Mouse (Mus musculus) CH12.LX (cell line): ENCODE results near the gene Rbm47. TPM values are rescaled to one million over a fixed set of nuclear protein-coding genes. Genes with fewer than 3 reads are reported as not detected.

ENCODE experiments used
- DNase-seq: peaks from one replicate; pipeline ENCODE4 v3.0.0-alpha.2; 2013; ENCODE audit errors: extremely low read depth
- H3K27ac ChIP-seq: 2 replicates; pipeline ENCODE4 v1.5.1; 2012; ENCODE audit warnings: low read depth, mild to moderate bottlenecking, control low read depth, moderate library complexity; ENCODE audit not compliant: insufficient read depth
- H3K27me3 ChIP-seq: replicated peaks from 2 replicates; pipeline ENCODE3; 2012; ENCODE audit warnings: inconsistent platforms
- H3K36me3 ChIP-seq, 2 experiments: replicated peaks in 1 of 2; 2 replicates each; pipeline versions ENCODE3 to v1.6.1; 2012; ENCODE audit warnings: inconsistent platforms in 1 of 2, low read length in 1 of 2, mild to moderate bottlenecking in 1 of 2, mixed read lengths in 1 of 2, moderate library complexity in 1 of 2; ENCODE audit not compliant: control insufficient read depth in 1 of 2, insufficient read depth in 1 of 2
- H3K4me1 ChIP-seq, 2 experiments: 2 replicates each; pipeline ENCODE4 v1.6.1; 2012; ENCODE audit warnings: inconsistent platforms in 1 of 2, moderate library complexity in 1 of 2; ENCODE audit not compliant: insufficient read depth in 2 of 2, control insufficient read depth in 1 of 2
- H3K4me2 ChIP-seq: 2 replicates; pipeline ENCODE4 v1.6.1; 2012; ENCODE audit warnings: low read depth, mild to moderate bottlenecking, control low read depth; ENCODE audit not compliant: poor library complexity, insufficient read depth, severe bottlenecking
- H3K4me3 ChIP-seq, 3 experiments: fragments of 150-350 bp in 1 of 3; sonication (generic) in 1 of 3; replicated peaks in 1 of 3; 2 replicates each; pipeline versions ENCODE3 to v1.5.1; 2011 to 2012; ENCODE audit warnings: low read depth in 2 of 3, low read length in 2 of 3, mild to moderate bottlenecking in 2 of 3, moderate library complexity in 2 of 3, control low read depth in 1 of 3, improper control_type of control experiment in 1 of 3, inconsistent platforms in 1 of 3, mixed read lengths in 1 of 3; ENCODE audit not compliant: poor library complexity in 1 of 3
- H3K79me2 ChIP-seq: replicated peaks from 2 replicates; pipeline ENCODE4 v1.6.1; 2012; ENCODE audit warnings: mild to moderate bottlenecking, moderate library complexity; ENCODE audit not compliant: control insufficient read depth, poor library complexity, insufficient read depth, severe bottlenecking; ENCODE audit errors: extremely low read depth
- H3K9ac ChIP-seq: 2 replicates; pipeline ENCODE4 v1.6.1; 2012; ENCODE audit warnings: low read depth, mild to moderate bottlenecking, control low read depth, moderate library complexity; ENCODE audit not compliant: insufficient read depth
- H3K9me3 ChIP-seq: replicated peaks from 2 replicates; pipeline ENCODE3; 2012; ENCODE audit warnings: low read length, inconsistent platforms, mixed read lengths
- BHLHE40 ChIP-seq: IDR thresholded peaks from 2 replicates; pipeline ENCODE4 v1.6.1; 2011; ENCODE audit warnings: mild to moderate bottlenecking, low read depth, low read length, improper control_type of control experiment
- CHD1 ChIP-seq: IDR thresholded peaks from 2 replicates; pipeline ENCODE4 v1.6.1; 2012; ENCODE audit warnings: low read depth, low read length, improper control_type of control experiment, inconsistent platforms
- EP300 ChIP-seq: IDR thresholded peaks from 2 replicates; pipeline ENCODE4 v1.6.1; 2011; ENCODE audit warnings: low read length, improper control_type of control experiment
- ETS1 ChIP-seq: conservative IDR thresholded peaks from 2 replicates; pipeline ENCODE4 v1.6.1; 2012; ENCODE audit warnings: low read depth, mild to moderate bottlenecking, inconsistent platforms, low read length, improper control_type of control experiment, moderate library complexity
- HCFC1 ChIP-seq: IDR thresholded peaks from 2 replicates; pipeline ENCODE4 v1.6.1; 2012; ENCODE audit warnings: low read depth, mild to moderate bottlenecking, inconsistent platforms, low read length, improper control_type of control experiment
- IRF4 ChIP-seq: IDR thresholded peaks from 2 replicates; pipeline ENCODE4 v1.6.1; 2014; ENCODE audit warnings: low read depth, mild to moderate bottlenecking, inconsistent platforms, low read length, improper control_type of control experiment
- JUN ChIP-seq: IDR thresholded peaks from 2 replicates; pipeline ENCODE4 v1.6.1; 2011; ENCODE audit warnings: low read depth, mild to moderate bottlenecking, low read length, improper control_type of control experiment, moderate library complexity; ENCODE audit not compliant: insufficient read depth
- JUND ChIP-seq: conservative IDR thresholded peaks from 2 replicates; pipeline ENCODE4 v1.6.1; 2011; ENCODE audit warnings: low read depth, low read length, improper control_type of control experiment
- KAT2A ChIP-seq: IDR thresholded peaks from 2 replicates; pipeline ENCODE4 v1.6.1; 2012; ENCODE audit warnings: low read length, improper control_type of control experiment, inconsistent platforms; ENCODE audit not compliant: insufficient replicate concordance
- MAFK ChIP-seq: IDR thresholded peaks from 2 replicates; pipeline ENCODE4 v1.6.1; 2011; ENCODE audit warnings: low read length, improper control_type of control experiment; ENCODE audit not compliant: insufficient replicate concordance
- MAX ChIP-seq: IDR thresholded peaks from 2 replicates; pipeline ENCODE4 v1.6.1; 2011; ENCODE audit warnings: low read length, improper control_type of control experiment
- MXI1 ChIP-seq: IDR thresholded peaks from 2 replicates; pipeline ENCODE4 v1.6.1; 2011; ENCODE audit warnings: mild to moderate bottlenecking, low read depth, low read length, improper control_type of control experiment
- MYC ChIP-seq: IDR thresholded peaks from 2 replicates; pipeline ENCODE4 v1.6.1; 2011; ENCODE audit warnings: low read depth, mild to moderate bottlenecking, improper control_type of control experiment, low read length
- NELFE ChIP-seq: IDR thresholded peaks from 2 replicates; pipeline ENCODE4 v1.6.1; 2011; ENCODE audit warnings: low read depth, low read length, improper control_type of control experiment
- POLR2A ChIP-seq: IDR thresholded peaks from 2 replicates; pipeline ENCODE4 v1.6.1; 2011; ENCODE audit warnings: low read depth, mild to moderate bottlenecking, improper control_type of control experiment, low read length
- SIN3A ChIP-seq: IDR thresholded peaks from 2 replicates; pipeline ENCODE4 v1.6.1; 2012; ENCODE audit warnings: low read length, improper control_type of control experiment, inconsistent platforms
- UBTF ChIP-seq: IDR thresholded peaks from 2 replicates; pipeline ENCODE4 v1.6.1; 2012; ENCODE audit warnings: low read depth, mild to moderate bottlenecking, inconsistent platforms, low read length, improper control_type of control experiment, moderate library complexity
- USF1 ChIP-seq: IDR thresholded peaks from 2 replicates; pipeline ENCODE4 v1.6.1; 2014; ENCODE audit warnings: low read depth, mild to moderate bottlenecking, inconsistent platforms, low read length, improper control_type of control experiment
- USF2 ChIP-seq: conservative IDR thresholded peaks from 2 replicates; pipeline ENCODE4 v1.6.1; 2011; ENCODE audit warnings: low read depth, low read length, improper control_type of control experiment
- ZC3H11A ChIP-seq: IDR thresholded peaks from 2 replicates; pipeline ENCODE4 v1.6.1; 2012; ENCODE audit warnings: low read depth, mild to moderate bottlenecking, inconsistent platforms, low read length, improper control_type of control experiment
- ZMIZ1 ChIP-seq: IDR thresholded peaks from 2 replicates; pipeline ENCODE4 v1.6.1; 2012; ENCODE audit warnings: low read depth, mild to moderate bottlenecking, inconsistent platforms, low read length, improper control_type of control experiment
- dilution Hi-C: fragments of 300-500 bp; cut with MboI; formaldehyde crosslinking; loops from 2 replicates; pipeline ENCODE4 v1.14.3; 2020; ENCODE audit warnings: low sequenced_read_pairs; ENCODE audit not compliant: extremely low pct_unique_long_range_greater_than_20kb, extremely low pct_ligation_motif_present
- in situ Hi-C: fragments of 300-500 bp; cut with MboI; formaldehyde crosslinking; loops from 3 replicates; pipeline ENCODE4 v1.14.3; 2019; ENCODE audit warnings: low sequenced_read_pairs, low pct_ligation_motif_present, low pct_unique_long_range_greater_than_20kb, mixed read lengths
- polyA plus RNA-seq: library from polyadenylated mRNA; unstranded; fragments of >175 nt; gene quantifications from 2 replicates; pipeline ENCODE4 v1.2.1, GENCODE M21; 2012; ENCODE audit warnings: low read depth; ENCODE audit not compliant: insufficient read length
- total RNA-seq, 2 experiments: library from RNA; depleted of rRNA; stranded (reverse); fragments of 300-350 nt in 1 of 2; fragments of >200 nt in 1 of 2; gene quantifications; 2 replicates each; pipeline ENCODE4 v1.2.3; 2012 to 2014

Gene Rbm47
- total and polyA plus RNA-seq, 3 experiments, result 0.08 to 9.2 (median 1.1) TPM

DNA sequence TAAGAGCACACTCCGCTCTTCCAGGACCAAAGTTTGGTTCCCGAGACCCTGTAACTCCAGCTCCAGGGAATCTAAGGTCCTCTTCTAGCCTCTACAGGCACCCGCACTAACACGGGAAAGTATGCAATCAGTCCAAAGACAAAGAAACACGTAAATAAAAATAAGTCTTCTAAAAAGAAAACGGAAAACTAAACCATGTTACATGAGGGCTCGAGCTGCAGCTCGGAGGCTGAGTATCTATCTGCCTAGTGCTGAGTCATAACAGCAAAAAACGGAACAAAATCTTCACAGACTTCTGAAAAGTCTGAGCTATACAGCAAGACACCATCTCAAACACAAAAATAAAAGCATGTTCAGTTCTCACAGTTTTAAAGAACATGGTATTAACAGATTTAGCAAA lies 86.0 kb downstream of the Rbm47 start:
- Histone ChIP-seq H3K9ac (peak overlapping the region; percentile 53), H3K79me2 (peaks cover 17% of the 10 kb centered on the region), H3K4me3 (no peak overlapping the region), H3K4me2 (peak overlapping the region; percentile 52; the same call in 1 of the 2 replicates), H3K27ac (peak overlapping the region; percentile 84), H3K27me3 (no peaks in the 10 kb centered on the region), H3K9me3 (no peaks in the 10 kb centered on the region), H3K4me1 (peaks cover 21 to 65% of the 10 kb centered on the region in 2 experiments)
- peak; percentile 55 for DNase-seq
- dilution Hi-C loops (no loop called here), in situ Hi-C loops (no loop called here)
- peak; percentile 94 for TF ChIP-seq IRF4
- no peak for TF ChIP-seq KAT2A
- TF ChIP-seq BHLHE40, result 0 out of 2 replicates have a peak, but pooled peaks have one; percentile 17
- TF ChIP-seq ZMIZ1, result no peak
- peak; percentile 68; the same call in 1 of the 2 replicates for TF ChIP-seq MAFK
- no peak for TF ChIP-seq POLR2A
- TF ChIP-seq HCFC1, result no peak
- TF ChIP-seq USF1, result no peak
- peak; percentile 73 for TF ChIP-seq EP300
- peak; percentile 75; the same call in 1 of the 2 replicates for TF ChIP-seq CHD1
- peak; percentile 5; the same call in 1 of the 2 replicates for TF ChIP-seq ETS1
- peak; percentile 94 for TF ChIP-seq JUND
- 0 out of 2 replicates have a peak, but pooled peaks have one; percentile 42 for TF ChIP-seq SIN3A
- TF ChIP-seq JUN, result peak; percentile 77
- peak; percentile 66 for TF ChIP-seq MYC
- TF ChIP-seq NELFE, result no peak
- no peak for TF ChIP-seq MAX
- TF ChIP-seq, all 38 proteins: peak for 10
- H3K36me3 ChIP-seq, result no peaks in the 10 kb centered on the region

GRCm38 (mm10) chr5:66086304-66086703 lies 86.6 kb downstream of the Rbm47 start:
- no peaks in the 10 kb centered on the region for H3K36me3 ChIP-seq
- H3K9me3 ChIP-seq, result no peaks in the 10 kb centered on the region
- peak overlapping the region; percentile 84 for H3K27ac ChIP-seq
- H3K79me2 ChIP-seq, result peaks cover 17% of the 10 kb centered on the region
- peak overlapping the region; percentile 52 for H3K4me2 ChIP-seq
- no peak for DNase-seq
- TF ChIP-seq NELFE, result no peak
- TF ChIP-seq MXI1, result no peak
- no peak for TF ChIP-seq JUN
- no peak for TF ChIP-seq ZC3H11A
- TF ChIP-seq USF2, result no peak
- no peak for TF ChIP-seq UBTF
- in situ Hi-C loops (no loop called here), dilution Hi-C loops (no loop called here)
- peaks cover 21 to 72% of the 10 kb centered on the region in 2 experiments for H3K4me1 ChIP-seq
- H3K9ac ChIP-seq, result peak overlapping the region; percentile 53
- no peaks in the 10 kb centered on the region for H3K27me3 ChIP-seq
- peak overlapping the region in 1 of 3 experiments; percentile 14 for H3K4me3 ChIP-seq
